13 mouse cellular contexts compared by ENCODE assay signal in genomic region chr12:4015255-4015654, GRCm38 (mm10). TPM values are rescaled to one million over a fixed set of nuclear protein-coding genes. Genes with fewer than 3 reads are reported as not detected.
"Had no signal": no experiment of that assay in that cellular context is flagged by ENCODE, and none has a peak within 500 bp of the region (broad histone marks: within the 10 kb centered on the region; RNA-seq: fewer than 3 reads in every experiment).

No protein-coding gene starts in this region.

- ATAC-seq: lung, postnatal 0 days; midbrain, embryonic 13.5 days had no signal

- H3K27ac ChIP-seq: limb, embryonic 10.5 days; liver, embryonic 15.5 days; midbrain, embryonic 13.5 days had no signal

- DNase-seq: kidney, postnatal 25 days; layer of hippocampus, adult 9-11 months; lung, adult 2 months; lung, postnatal 36 days; right cerebral cortex, postnatal 4 days; spleen, adult 18-20 months; thymus, adult 18-20 months; thymus, postnatal 14 days had no signal

- H3K4me3 ChIP-seq: limb, embryonic 10.5 days; liver, embryonic 15.5 days; midbrain, embryonic 13.5 days had no signal

- H3K36me3 ChIP-seq: limb, embryonic 10.5 days; liver, embryonic 15.5 days had no signal

- H3K9ac ChIP-seq: liver, embryonic 15.5 days; midbrain, embryonic 13.5 days had no signal

- H3K27me3 ChIP-seq: liver, embryonic 15.5 days; midbrain, embryonic 13.5 days had no signal

- H3K4me1 ChIP-seq: liver, embryonic 15.5 days had no signal

RNA-seq across cellular contexts. Expression of gene Efr3b, which starts 23.5 kb away (rescaled TPM):
- total RNA-seq: neutrophil, adult 5-6 weeks had no signal
